Mouse (Mus musculus): ENCODE measurements around the gene Tgfbi. TPM values are rescaled to one million over a fixed set of nuclear protein-coding genes. Genes with fewer than 3 reads are reported as not detected.

The Tgfbi gene
- 65.0 and 94.5 TPM in 2 replicates for polyA plus RNA-seq (2014; fragmentation: Nextera tagmentation; extraction: Ambion mirVana)

- Histone ChIP-seq H3K36me3 (ENCODE audit: control insufficient read depth, insufficient read depth, low read length) (no peaks in the 10 kb centered on the region), H3K9me3 (replicated peaks; ENCODE audit: control insufficient read depth, low read length) (no peaks in the 10 kb centered on the region), H3K27me3 (ENCODE audit: control insufficient read depth, insufficient read depth, low read length) (peaks cover 12% of the 10 kb centered on the region), H3K4me3 (ENCODE audit: low read depth, low read length) (peak within 1 kb of the TSS; percentile 59), H3K27ac (ENCODE audit: low read depth, low read length) (0 out of 2 replicates have a peak within 1 kb of the TSS, but pooled peaks have one; percentile 18), H3K9ac (ENCODE audit: low read depth, low read length) (peak within 1 kb of the TSS; percentile 78), H3K4me1 (ENCODE audit: control insufficient read depth, insufficient read depth, low read length) (peaks cover 37% of the 10 kb centered on the region), H3K4me2 (peak within 1 kb of the TSS; percentile 97)
- peak; percentile 36; the same call in 1 of the 2 replicates for ATAC-seq (replicated peaks; ENCODE audit: insufficient number of reproducible peaks, low FRiP score, low TSS enrichment)
- WGBS (ENCODE audit: insufficient replicate concordance), result 2% methylated on average over 34 of the region's 36 CpGs
Observed at GRCm38 (mm10) chr13:56609103-56609856, at the start of gene Tgfbi. Gene Tgfbi (plus strand): TSS chr13:56609523.

GRCm38 (mm10) chr13:56559841-56560370, 49.4 kb upstream of the Tgfbi start:
- Histone ChIP-seq H3K36me3 (ENCODE audit: control insufficient read depth, insufficient read depth, low read length) (no peaks in the 10 kb centered on the region), H3K9me3 (replicated peaks; ENCODE audit: control insufficient read depth, low read length) (no peaks in the 10 kb centered on the region), H3K4me3 (ENCODE audit: low read depth, low read length) (no peak overlapping the region), H3K9ac (ENCODE audit: low read depth, low read length) (no peak overlapping the region), H3K27me3 (ENCODE audit: control insufficient read depth, insufficient read depth, low read length) (no peaks in the 10 kb centered on the region), H3K4me1 (ENCODE audit: control insufficient read depth, insufficient read depth, low read length) (peaks cover 4% of the 10 kb centered on the region), H3K27ac (ENCODE audit: low read depth, low read length) (no peak overlapping the region), H3K4me2 (no peak overlapping the region)
- ATAC-seq (replicated peaks; ENCODE audit: insufficient number of reproducible peaks, low FRiP score, low TSS enrichment), result no peak
- whole genome bisulfite sequencing (ENCODE audit: insufficient replicate concordance), result 85% methylated on average over 6 of the region's 6 CpGs

GRCm38 (mm10) chr13:56561129-56561528, 48.2 kb upstream of the Tgfbi start:
- H3K27ac ChIP-seq (ENCODE audit: low read depth, low read length), result no peak overlapping the region
- no peak overlapping the region for H3K4me3 ChIP-seq (ENCODE audit: low read depth, low read length)
- ATAC-seq (replicated peaks; ENCODE audit: insufficient number of reproducible peaks, low FRiP score, low TSS enrichment), result no peak
- no peak overlapping the region for H3K4me2 ChIP-seq
- peaks cover 4% of the 10 kb centered on the region for H3K4me1 ChIP-seq (ENCODE audit: control insufficient read depth, insufficient read depth, low read length)
- WGBS (ENCODE audit: insufficient replicate concordance), result 70% methylated on average over 8 of the region's 8 CpGs
- H3K36me3 ChIP-seq (ENCODE audit: control insufficient read depth, insufficient read depth, low read length), result no peaks in the 10 kb centered on the region
- no peak overlapping the region for H3K9ac ChIP-seq (ENCODE audit: low read depth, low read length)
- no peaks in the 10 kb centered on the region for H3K27me3 ChIP-seq (ENCODE audit: control insufficient read depth, insufficient read depth, low read length)
- no peaks in the 10 kb centered on the region for H3K9me3 ChIP-seq (replicated peaks; ENCODE audit: control insufficient read depth, low read length)

GRCm38 (mm10) chr13:56563075-56563474, 46.2 kb upstream of the Tgfbi start:
- no peak for ATAC-seq (replicated peaks; ENCODE audit: insufficient number of reproducible peaks, low FRiP score, low TSS enrichment)
- Histone ChIP-seq H3K36me3 (ENCODE audit: control insufficient read depth, insufficient read depth, low read length) (no peaks in the 10 kb centered on the region), H3K9me3 (replicated peaks; ENCODE audit: control insufficient read depth, low read length) (no peaks in the 10 kb centered on the region), H3K4me2 (no peak overlapping the region), H3K4me1 (ENCODE audit: control insufficient read depth, insufficient read depth, low read length) (peaks cover 4% of the 10 kb centered on the region), H3K4me3 (ENCODE audit: low read depth, low read length) (no peak overlapping the region), H3K27me3 (ENCODE audit: control insufficient read depth, insufficient read depth, low read length) (no peaks in the 10 kb centered on the region), H3K9ac (ENCODE audit: low read depth, low read length) (no peak overlapping the region), H3K27ac (ENCODE audit: low read depth, low read length) (no peak overlapping the region)
- WGBS (ENCODE audit: insufficient replicate concordance), result 30% methylated on average over 6 of the region's 6 CpGs

GRCm38 (mm10) chr13:56566336-56566735, 43.0 kb upstream of the Tgfbi start:
- Histone ChIP-seq H3K4me2 (no peak overlapping the region), H3K9me3 (replicated peaks; ENCODE audit: control insufficient read depth, low read length) (no peaks in the 10 kb centered on the region)
- 75% methylated on average over 10 of the region's 10 CpGs for whole genome bisulfite sequencing (ENCODE audit: insufficient replicate concordance)

GRCm38 (mm10) chr13:56571645-56572044, 37.7 kb upstream of the Tgfbi start:
- WGBS (ENCODE audit: insufficient replicate concordance), result 88% methylated on average over 8 of the region's 8 CpGs
- no peak overlapping the region for H3K4me3 ChIP-seq (ENCODE audit: low read depth, low read length)
- no peaks in the 10 kb centered on the region for H3K27me3 ChIP-seq (ENCODE audit: control insufficient read depth, insufficient read depth, low read length)
- no peaks in the 10 kb centered on the region for H3K9me3 ChIP-seq (replicated peaks; ENCODE audit: control insufficient read depth, low read length)
- no peak for ATAC-seq (replicated peaks; ENCODE audit: insufficient number of reproducible peaks, low FRiP score, low TSS enrichment)
- H3K27ac ChIP-seq (ENCODE audit: low read depth, low read length), result no peak overlapping the region
- no peak overlapping the region for H3K9ac ChIP-seq (ENCODE audit: low read depth, low read length)
- H3K4me2 ChIP-seq, result no peak overlapping the region
- H3K36me3 ChIP-seq (ENCODE audit: control insufficient read depth, insufficient read depth, low read length), result no peaks in the 10 kb centered on the region
- H3K4me1 ChIP-seq (ENCODE audit: control insufficient read depth, insufficient read depth, low read length), result no peaks in the 10 kb centered on the region

More at GRCm38 (mm10) chr13:56566336-56566735, 43.0 kb upstream of the Tgfbi start:
- no peak overlapping the region for H3K9ac ChIP-seq (ENCODE audit: low read depth, low read length)
- no peaks in the 10 kb centered on the region for H3K36me3 ChIP-seq (ENCODE audit: control insufficient read depth, insufficient read depth, low read length)
- no peak overlapping the region for H3K27ac ChIP-seq (ENCODE audit: low read depth, low read length)
- no peaks in the 10 kb centered on the region for H3K4me1 ChIP-seq (ENCODE audit: control insufficient read depth, insufficient read depth, low read length)
- no peak overlapping the region for H3K4me3 ChIP-seq (ENCODE audit: low read depth, low read length)
- H3K27me3 ChIP-seq (ENCODE audit: control insufficient read depth, insufficient read depth, low read length), result no peaks in the 10 kb centered on the region
- no peak for ATAC-seq (replicated peaks; ENCODE audit: insufficient number of reproducible peaks, low FRiP score, low TSS enrichment)

GRCm38 (mm10) chr13:56575074-56575473, 34.2 kb upstream of the Tgfbi start:
- 71% methylated on average over 4 of the region's 4 CpGs for WGBS (ENCODE audit: insufficient replicate concordance)
- no peak overlapping the region for H3K27ac ChIP-seq (ENCODE audit: low read depth, low read length)
- no peaks in the 10 kb centered on the region for H3K27me3 ChIP-seq (ENCODE audit: control insufficient read depth, insufficient read depth, low read length)
- ATAC-seq (replicated peaks; ENCODE audit: insufficient number of reproducible peaks, low FRiP score, low TSS enrichment), result no peak
- no peak overlapping the region for H3K9ac ChIP-seq (ENCODE audit: low read depth, low read length)
- H3K36me3 ChIP-seq (ENCODE audit: control insufficient read depth, insufficient read depth, low read length), result no peaks in the 10 kb centered on the region
- H3K9me3 ChIP-seq (replicated peaks; ENCODE audit: control insufficient read depth, low read length), result no peaks in the 10 kb centered on the region
- H3K4me3 ChIP-seq (ENCODE audit: low read depth, low read length), result no peak overlapping the region
- H3K4me1 ChIP-seq (ENCODE audit: control insufficient read depth, insufficient read depth, low read length), result no peaks in the 10 kb centered on the region
- no peak overlapping the region for H3K4me2 ChIP-seq

GRCm38 (mm10) chr13:56575701-56576321, 33.5 kb upstream of the Tgfbi start:
- Histone ChIP-seq H3K9me3 (replicated peaks; ENCODE audit: control insufficient read depth, low read length) (no peaks in the 10 kb centered on the region), H3K36me3 (ENCODE audit: control insufficient read depth, insufficient read depth, low read length) (no peaks in the 10 kb centered on the region), H3K4me3 (ENCODE audit: low read depth, low read length) (no peak overlapping the region), H3K4me2 (no peak overlapping the region), H3K27me3 (ENCODE audit: control insufficient read depth, insufficient read depth, low read length) (no peaks in the 10 kb centered on the region), H3K4me1 (ENCODE audit: control insufficient read depth, insufficient read depth, low read length) (no peaks in the 10 kb centered on the region), H3K9ac (ENCODE audit: low read depth, low read length) (0 out of 2 replicates have a peak overlapping the region, but pooled peaks have one; percentile 2), H3K27ac (ENCODE audit: low read depth, low read length) (peak overlapping the region; percentile 23)
- no peak for ATAC-seq (replicated peaks; ENCODE audit: insufficient number of reproducible peaks, low FRiP score, low TSS enrichment)
- 50% methylated on average over 12 of the region's 12 CpGs for WGBS (ENCODE audit: insufficient replicate concordance)

Data from heart, embryonic 11.5 days (tissue).